Mouse (Mus musculus) left cerebral cortex, adult 9 months (tissue): ENCODE results near the gene Pde8b.

Source experiments
- DNase-seq, 2 experiments: peaks; one replicate each; pipeline ENCODE4 v3.0.0; 2022; ENCODE audit warnings: low spot score in 2 of 2

Gene Pde8b

DNA sequence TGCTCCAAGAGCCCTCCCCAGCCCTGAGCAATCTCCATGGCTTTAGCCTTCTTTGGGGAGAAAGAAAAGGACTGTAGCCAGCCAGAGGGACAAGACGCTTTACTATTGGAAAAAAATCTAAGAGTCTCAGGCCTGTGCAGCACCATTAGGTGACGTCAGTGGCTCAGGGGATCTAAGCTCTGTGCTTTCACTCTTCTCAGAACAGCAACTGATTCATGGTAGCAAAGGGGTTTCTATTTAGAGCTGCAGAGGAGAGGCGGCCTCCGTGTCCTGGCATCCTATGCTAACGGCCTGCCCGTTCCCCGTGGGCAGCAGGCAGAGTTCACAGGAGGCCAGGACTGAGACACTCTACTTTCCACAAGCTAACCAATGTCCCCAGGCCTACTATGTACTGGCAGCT lies 169.1 kb downstream of the Pde8b start:
- no peak for DNase-seq

DNA sequence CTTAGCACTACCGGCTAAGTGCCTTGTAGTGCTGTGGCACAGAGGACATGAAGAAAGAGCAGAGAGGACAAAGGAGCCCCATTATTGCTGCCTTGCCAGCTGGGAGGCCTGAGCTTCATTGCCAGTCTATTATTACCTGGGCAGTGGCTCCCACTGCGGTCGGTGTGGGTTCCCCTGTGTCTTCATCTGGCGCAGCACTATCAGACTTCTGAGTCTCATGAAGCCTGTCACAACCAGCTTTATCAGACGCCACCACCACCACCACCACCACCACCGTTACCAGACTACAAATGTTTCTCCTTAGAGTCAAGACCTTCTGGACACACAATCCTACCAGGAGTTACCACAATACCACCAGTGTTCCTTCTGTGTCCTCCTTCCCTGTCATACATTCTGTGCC lies 171.6 kb downstream of the Pde8b start:
- no peak for DNase-seq

DNA sequence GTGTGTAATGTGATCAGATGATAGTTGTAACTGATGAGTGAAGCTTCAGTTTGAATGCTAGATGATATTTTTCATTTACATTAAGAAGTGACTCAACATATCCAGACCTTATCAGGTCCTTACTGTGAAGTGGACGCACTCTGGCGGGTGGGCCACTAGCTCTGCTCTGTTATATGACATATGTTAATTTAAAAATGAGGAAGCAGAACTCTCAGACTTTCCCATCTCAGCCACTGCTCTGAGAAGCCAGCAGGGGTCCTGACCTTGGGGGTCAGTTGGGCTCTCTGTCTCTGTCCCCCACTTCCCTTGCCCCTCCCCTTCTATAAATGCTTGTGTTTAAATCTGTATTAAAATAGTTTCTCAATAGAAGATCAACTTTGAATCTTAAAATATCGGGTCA lies 172.4 kb downstream of the Pde8b start:
- DNase-seq = no peak

DNA sequence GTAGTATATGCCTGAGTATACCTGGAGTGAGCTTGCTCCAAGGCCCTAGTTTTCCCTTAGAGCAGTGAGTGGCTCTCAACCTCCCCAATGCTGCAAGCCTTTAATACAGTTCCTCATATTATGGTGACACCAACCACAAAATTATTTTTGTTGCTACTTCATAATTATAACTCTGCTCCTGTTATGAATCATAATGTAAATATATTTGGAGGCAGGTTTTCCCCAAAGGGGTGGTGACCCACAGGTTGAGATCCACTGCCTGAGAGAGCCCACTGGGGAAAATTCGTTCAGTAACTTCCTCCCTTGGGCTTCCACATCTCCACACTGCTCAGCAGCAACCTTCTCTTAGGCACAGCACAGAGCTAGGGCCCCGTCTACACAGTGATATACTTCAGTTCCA lies 174.0 kb downstream of the Pde8b start:
- no peak for DNase-seq

DNA sequence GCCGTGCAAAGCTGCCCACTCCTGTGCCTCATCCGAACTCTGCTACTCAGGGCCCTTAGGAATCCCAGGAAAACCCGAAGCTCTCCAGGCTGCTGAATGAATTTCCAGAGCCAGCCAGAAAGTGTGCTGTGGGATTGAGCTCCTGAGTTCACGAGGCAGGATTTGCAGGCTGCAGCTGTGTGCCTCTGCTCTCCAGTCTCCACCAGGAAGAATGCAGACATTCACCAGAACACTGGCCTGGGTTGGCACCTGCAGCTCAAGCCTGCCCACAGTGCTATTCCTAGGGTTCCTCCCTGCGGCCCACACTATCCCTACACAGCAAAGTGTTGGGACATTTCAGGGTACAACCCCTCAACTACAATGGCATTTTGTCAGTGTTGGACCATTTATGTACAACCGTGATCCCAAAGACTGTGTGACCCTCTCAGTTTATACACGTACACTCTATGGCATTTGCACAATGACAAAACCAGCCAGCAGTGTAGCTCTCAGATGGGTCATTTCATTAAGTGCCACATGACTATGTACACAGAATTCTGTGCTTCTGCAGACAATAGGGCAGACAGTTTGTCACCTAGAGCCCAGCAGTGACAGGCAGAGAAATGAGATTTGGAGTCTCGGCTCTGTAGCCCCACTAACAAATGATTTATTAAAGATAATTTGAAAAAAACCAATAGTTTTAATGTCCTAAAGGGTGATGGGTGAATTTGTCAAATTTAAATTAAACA lies 176.5 kb downstream of the Pde8b start:
- no peak for DNase-seq

DNA sequence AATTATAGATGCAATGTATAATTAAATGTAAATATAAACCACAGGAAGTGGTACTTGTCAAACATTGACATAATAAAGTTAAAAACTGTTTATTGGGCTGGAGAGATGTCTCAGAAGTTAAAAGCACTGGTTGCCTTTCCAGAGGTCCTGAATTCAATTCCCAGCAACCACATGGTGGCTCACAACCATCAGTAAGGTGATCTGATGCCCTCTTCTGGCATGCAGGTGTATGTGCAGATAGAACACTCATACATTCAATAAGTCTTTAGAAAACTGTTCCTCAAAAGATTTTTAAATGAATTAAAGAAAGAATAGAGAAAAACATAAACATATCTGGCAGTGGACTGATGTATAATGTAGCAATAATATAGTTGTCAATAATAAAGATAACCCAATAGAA lies 179.9 kb downstream of the Pde8b start:
- no peak for DNase-seq

DNA sequence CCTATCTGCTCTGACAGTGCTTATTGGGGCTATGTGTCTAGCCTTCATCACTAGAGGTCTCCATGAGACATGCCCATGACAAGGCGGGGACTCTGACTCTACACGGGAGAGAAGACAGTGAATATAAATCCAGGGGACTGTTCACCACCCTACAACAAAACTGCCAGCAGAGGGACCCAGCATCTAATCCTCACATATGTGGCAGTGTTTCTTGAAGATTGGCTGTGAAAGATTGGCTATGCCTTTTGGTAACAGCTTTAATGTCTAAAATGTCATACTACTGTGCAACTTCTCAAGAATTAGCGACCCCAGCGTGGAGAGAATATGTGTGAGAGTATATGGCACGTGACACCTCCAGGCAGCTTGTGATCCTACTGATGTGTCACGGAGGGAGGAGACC lies 182.3 kb downstream of the Pde8b start:
- no peak for DNase-seq

DNA sequence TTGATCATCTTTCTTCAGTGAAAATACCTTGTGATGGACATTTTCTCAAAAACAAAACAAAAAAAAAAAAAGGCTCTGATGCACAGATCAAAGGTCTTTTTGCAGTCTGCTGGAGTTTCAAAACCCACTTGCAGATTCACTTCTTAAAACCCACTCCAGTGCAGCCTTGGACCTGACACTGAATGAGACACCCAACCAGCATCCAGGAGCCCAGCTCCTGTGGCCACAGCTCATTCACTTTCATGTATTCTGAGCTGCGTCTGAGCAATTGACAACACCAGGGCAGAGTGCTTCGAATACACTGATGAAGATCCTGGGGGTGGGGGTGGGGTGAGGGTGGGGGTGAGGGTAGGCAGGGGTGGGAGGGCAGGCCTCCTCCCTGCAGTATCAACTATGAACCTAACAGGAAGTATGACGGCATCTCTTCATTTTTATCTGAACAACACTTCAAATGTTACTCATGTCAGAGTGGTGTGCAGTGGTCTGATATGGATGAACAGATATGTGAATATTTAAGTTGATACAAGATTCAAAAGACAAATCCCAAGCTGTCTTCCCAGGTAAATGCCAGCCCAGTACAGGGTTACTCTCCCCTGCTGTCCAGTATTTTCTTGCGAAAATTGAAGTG lies 186.6 kb downstream of the Pde8b start:
- DNase-seq = no peak

DNA sequence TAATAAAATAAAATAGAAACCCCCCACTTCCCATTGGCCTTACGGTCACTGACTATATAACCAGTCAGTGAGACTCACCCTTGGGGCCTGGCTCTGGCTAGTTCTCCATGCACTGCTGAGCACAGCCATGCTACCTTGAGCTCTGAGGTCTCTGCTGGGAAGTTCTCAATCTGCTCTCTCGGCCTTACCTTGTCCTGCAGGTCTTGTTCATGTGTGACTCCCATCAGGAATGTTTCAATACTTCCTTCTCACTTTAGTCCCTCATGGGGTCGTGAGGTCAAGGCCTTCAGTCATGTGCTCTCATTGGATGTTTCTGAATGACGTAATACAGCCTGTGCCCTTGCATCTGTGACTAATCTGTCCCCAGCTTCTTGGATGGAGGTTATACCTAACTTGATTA lies 191.3 kb downstream of the Pde8b start:
- no peak for DNase-seq

DNA sequence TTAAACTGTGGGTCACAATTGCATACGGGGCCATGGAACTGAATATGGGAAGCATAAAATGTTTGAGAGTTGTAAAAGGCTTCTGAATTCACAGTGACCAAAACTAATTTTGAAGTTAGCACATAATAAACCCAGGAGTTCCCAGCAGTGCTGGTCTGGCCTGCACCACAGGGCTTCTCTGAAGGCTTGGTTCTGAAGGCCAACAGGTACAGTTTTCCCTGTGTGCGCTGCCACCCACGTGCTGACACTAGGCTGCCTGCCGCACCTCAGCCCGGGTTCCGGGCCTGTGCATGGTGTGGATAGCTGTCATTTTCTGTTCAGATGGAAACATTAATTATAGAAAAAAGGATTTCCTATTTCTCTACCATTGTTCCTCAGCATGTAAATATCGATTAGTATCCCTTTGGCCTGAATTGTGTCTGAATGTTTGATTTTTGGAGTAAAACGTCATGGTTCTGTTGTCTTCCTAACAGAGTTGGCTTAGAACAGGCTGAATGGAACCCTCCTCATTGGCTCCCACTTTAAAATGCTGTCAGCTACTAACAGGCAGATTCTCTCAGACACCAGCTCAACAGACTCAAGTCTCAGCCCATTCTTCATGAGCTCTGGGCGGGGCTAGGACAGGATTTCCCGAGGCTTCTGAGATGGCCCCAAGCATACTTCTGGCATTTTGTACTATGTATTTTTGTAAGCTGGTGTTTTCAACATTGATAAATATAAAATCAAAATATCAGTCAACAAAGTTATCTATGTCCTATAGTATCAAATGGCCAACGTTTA lies 193.4 kb downstream of the Pde8b start:
- DNase-seq = no peak

DNA sequence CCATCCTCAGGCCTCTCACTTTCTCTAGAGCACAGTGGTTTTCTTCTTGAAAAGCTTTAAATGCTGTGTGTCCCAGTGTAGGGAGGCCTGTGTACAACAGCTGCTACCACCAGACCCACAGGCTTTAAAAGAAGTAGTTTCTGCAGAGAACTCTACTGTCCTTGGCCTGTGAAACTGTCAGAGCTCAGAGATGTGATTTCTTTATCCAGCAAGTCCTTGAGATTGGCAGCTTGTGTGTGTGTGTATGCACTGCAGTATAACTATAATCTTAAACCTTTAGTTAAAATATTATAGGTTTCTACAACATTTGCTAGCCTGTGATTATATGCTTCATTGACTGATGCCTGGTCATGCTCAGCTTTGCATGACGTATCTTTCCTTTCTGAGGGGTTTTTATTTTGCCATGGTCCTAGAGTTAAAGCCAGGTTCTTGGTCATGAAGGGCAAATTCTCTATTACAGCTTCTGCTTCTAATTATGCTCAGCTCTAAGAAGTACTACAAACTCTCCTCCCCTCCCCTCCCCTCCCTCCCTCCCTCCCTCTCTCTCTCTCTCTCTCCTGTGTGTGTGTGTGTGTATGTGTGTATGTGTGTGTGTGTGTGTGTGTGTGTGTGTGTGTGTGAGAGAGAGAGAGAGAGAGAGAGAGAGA lies 194.3 kb downstream of the Pde8b start:
- DNase-seq = no peak

DNA sequence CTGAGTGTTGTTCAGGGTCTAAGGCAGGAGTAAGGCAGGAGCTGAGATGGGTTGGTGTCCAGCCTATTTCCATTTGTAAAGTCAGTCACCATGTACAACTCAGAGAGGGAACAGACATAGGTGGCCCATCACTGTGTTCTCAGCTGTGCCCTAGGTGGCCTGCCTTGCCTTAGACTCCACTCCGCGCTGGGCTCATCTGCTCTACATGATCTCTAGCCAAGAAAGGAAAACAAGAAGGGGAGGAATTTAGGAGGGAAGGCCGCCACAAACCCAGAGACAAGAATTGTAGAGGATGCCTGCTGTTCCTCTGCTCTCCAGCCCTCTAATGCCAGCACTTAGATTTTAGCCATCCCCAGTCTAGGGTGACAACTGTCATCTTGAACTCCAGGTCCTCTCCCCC lies 197.7 kb downstream of the Pde8b start:
- DNase-seq = no peak

DNA sequence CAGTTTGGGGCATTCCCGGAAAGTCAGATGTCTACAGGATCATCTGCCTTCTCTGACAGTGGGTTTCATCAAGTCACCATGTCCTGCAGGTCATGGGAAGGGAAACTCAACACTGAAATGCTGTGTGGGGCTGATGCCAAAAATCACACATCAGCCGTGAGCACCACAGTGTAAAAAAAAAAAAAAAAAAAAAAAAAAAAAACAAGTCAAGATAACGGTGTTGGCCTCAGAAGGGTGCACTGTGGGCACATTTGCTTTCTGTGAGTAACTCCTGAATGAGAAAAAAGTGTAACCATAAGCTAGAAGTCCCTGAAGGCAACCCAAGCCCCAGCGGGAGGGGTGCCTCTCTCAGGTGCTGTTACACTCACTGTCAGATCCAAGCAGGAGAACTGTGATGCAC lies 199.7 kb downstream of the Pde8b start:
- no peak for DNase-seq

DNA sequence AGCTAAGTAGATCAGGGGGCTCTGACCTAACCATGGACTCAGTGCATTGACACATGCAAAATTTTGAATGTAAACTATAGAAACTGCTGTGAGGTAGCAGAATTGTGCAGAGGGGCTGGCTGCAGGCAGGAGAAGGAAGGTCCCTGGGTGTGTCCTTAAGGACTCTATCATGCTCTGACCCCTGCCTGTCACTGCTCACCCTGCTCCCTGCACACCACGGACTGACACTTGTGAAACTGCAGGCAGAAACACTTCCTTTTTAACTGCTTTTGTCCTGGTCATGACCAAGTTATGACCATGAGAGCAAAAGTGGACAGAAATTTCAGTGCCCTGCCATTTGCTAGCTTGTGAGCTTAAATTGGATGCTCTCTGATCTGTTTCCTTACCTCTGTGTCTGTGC lies 206.0 kb downstream of the Pde8b start:
- no peak for DNase-seq

DNA sequence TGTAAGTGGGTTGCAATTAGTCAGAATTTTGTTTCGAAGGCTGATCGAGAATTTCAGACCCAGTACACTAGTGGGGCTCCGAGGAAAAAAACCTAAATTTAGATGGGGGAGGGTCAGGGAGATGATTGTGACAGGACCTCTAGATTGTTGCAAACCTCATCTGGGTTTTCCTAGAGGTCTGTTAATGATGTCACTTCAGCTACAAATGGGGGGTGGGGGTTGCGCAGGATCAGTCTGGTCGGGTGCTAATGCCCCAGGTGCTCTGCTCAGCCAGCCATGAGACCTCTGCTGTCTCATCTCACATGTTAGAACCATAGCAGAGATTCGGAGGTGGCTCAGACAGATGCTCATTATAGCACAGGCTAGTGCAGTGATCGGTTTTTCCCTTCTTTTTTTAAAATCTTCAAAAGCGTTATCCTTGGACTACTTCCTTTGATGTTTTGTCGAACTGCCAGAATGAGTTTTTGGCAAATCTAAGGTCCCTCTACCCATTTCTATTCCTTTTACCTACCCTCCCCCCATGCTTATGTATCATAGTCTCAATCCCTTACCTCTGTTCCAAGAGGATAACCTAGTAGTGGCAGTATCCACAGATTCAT lies 209.9 kb downstream of the Pde8b start:
- no peak for DNase-seq

DNA sequence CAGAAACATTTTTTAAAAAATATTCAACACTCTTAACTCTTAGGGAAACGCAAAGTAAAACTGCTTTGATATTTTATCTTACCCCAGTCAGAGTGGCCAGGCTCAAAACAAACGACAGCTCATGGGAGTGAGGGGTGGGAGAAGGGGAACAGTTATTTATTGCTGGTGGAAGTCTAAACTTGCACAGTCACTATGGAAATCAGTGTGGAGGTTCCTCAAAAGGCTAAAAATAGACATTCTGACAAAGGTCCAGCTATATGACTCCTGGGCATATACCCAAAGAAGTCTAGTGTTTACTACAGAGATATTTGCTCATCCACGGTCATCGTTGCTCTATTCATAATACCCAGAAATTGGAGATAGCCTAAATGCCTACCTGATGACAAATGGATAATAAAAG lies 211.9 kb downstream of the Pde8b start:
- no peak for DNase-seq

DNA sequence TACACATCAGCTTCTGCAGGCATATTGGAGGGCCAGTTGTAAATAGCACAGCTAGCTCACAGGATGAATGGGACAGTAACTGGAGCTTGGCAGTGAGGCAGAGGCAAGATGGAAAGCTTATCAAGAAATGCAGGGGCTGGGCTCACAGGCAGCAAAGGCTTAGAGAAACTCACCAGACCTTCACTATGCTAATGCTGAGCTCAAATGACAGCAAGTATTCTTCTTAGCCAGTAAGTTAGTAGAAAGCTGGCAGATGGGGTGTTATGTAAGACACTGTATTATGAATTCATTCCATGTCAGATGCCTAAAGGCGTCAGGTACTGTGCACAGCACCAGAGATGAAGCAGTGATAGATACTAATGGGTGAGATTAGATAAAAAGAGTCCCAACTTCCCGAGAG lies 215.4 kb downstream of the Pde8b start:
- peak; percentile 75 to 76 for DNase-seq

DNA sequence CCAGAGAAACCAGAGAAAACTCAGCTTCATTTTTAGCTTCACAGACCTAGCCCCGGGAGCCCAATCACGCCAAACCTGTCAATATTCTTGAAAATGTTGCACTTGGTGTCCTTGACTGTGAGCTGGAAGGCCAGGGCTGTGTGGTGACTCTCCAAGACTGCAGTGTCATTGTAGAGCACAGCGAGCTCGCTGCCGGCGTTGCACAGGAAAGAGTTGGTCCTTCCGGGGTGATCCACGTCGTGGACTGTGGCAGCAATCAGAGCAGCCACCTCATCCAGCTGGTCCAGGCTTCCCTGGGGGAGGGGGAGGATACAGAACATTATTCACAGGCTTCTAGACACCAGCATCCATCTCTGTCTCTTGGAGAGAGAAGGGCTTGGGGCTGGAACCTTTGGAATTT lies 216.0 kb downstream of the Pde8b start:
- DNase-seq = no peak

DNA sequence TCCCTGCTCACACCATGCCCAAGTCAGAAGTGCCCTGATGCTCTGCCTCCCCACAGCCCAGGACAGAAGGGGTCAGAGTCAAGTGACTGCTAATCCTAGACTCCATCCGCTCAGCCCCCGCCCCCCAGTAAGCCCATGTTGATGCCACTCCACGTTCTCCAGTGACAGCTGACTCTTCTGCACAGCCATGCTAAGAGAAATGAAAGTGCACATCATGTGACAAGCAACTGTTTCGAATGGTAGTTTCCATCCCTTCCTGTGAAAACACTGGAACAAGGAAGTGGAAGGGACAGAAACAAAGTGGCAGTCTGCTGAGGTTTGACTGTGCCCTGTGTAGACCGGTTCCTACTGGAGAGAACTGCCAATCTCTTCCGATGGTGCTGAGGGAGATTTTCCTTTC lies 217.2 kb downstream of the Pde8b start:
- no peak for DNase-seq

DNA sequence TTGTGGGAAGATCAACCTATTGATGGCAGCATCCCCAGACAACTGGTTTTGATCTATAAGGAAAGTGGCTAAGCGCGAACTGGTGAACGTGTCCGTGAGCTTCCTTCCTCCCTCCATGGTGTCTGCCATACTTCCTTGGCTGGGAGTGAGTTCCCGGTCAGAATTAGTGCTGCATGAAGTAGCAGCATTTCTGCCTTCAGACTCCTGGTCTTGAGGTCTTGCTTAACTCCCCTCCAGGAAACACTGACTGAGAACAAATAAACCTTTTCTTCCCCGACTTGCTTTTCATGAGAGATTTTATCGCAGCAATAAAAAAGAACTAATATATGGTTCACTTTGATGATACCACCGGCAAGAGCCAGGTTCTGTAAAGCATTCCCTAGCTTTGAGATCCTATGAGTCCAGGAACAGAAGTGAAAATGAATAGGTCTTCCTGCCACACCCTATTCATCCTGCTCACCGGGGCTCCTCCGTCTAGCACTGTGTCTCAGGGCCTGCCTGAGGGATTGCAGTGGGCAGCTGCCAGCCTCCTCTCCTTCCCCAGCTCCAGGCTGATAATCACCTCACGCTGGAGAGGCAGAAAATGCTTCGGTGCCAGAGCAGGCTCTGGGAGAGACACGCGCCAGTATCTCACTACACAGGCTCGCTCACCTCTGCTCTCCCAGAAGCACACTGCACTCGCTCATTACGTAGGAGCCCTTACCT lies 217.9 kb downstream of the Pde8b start:
- no peak for DNase-seq

DNA sequence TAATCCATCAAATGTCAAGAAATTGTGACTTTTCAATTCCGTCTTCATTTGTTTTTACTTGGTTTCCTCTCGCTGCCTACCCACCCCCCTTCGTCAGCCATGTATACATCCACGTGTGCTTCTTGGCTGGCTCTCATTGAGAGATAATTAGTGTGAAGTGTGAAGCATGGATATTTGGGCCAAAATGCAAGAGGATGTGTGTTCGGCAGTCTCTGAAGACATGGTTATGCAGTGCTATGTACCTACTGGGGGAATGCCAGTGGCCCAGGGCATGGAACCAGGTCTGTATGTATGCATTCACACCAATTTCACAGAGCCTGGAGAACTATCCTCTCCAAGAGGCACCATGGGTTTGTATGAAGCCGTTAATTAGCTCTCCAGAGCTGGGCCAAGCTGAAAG lies 219.3 kb downstream of the Pde8b start:
- no peak for DNase-seq

DNA sequence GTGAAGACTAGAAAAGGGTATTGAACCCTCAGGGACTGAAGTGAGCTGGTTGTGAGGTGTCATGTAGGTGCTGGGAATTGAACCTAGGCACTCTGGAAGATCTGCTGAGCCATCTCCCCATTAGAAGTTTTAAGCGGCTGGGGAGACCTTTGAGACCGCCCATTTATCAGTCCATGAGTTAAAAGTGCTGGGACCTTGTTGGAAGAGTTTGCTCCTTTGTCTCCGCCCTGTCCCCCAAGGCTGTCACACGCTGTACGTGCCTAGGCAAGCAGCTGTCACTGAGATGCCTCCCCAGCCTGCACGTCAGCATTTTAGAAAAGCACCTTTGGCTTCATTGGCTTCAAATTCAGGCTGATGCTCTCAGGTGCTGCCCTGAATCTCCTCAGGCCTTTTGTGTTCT lies 229.9 kb downstream of the Pde8b start:
- DNase-seq = no peak
